Mouse (Mus musculus): ENCODE measurements around the gene Timp2. TPM values are rescaled to one million over a fixed set of nuclear protein-coding genes. Genes with fewer than 3 reads are reported as not detected.

Timp2 gene
- total RNA-seq, 2 experiments from 2014 or later: 255 to 337 TPM

DNA sequence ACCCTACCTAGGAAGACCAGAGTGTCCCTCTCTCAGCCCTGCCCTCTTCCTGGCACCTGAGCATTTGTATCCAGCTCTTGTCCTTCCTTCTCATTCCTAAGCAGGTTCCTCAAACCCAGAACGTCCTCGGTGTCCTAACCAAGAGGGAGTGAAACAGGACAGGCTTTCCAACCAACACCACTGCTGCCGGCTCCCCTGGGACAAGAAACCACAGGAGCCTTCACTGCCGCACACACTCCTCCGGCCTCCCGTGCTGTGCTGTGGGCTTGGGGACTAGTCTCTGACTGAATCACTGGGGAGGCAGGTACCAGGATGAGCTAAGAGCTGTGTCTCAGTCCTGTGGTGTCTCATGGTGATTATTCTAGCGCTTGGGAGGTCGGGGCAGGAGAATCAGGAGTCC, 14.1 kb upstream of the Timp2 start:
- DNase-seq (ENCODE audit: low spot score in 2 of 2): no peak

DNA sequence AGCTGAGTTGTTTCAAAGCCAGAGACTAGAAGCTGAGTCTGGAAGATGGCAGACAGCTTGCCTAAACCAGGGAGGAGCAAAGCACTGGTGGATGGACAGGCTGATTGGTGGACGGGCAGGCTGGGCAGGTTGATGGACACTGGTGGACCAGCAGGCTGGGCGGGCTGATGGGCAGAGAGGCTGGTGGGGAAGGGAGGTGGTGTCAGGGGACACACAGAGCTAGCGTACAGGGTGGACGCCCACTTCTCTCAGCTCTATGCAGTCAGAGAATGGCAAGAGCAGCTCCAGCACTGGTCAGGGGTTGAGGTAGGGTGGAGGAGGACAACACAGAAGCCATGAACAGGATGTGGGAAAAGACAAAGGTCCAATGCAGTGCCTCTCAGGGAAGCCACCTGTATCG, 13.7 kb upstream of the Timp2 start:
- DNase-seq (ENCODE audit: low spot score in 2 of 2): no peak

DNA sequence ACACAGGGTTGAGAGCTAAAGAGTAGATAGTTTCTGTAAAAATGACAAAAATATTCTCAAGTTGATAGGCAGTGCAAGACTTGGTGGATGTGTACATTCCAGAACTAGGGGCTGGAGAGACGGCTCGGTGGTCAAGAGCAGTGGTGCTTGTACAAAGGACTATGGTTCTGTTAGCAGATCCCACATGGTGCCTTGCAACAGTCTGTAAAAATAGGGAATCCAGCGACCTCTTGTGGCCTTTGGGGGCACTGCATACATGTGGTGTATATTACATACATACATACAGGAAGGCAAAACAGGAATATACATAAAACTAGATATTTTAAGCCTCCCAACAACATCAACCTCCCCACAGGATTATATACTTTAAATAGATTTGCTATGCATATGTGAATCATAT, 12.8 kb upstream of the Timp2 start:
- no peak for DNase-seq (ENCODE audit: low spot score in 2 of 2)

DNA sequence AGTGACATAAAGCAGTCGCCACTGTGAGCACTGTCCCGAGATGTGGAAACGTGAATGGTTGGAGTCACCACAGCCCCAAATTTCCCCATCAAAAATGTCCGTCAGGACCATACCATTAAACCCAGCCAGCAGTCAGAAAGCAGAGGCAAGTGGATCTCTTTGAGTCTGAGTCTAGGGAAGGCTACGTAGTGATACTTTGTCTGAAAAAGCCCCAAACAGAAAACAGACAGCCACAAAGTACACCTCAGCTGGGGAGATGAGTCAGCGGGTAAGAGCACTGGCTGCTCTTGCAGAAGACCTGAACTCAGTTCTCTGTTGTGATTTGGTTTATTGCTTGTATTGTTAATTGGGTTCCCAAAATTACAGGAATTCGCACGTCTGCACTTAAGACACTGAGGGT, 11.0 kb upstream of the Timp2 start:
- no peak for DNase-seq (ENCODE audit: low spot score in 2 of 2)

DNA sequence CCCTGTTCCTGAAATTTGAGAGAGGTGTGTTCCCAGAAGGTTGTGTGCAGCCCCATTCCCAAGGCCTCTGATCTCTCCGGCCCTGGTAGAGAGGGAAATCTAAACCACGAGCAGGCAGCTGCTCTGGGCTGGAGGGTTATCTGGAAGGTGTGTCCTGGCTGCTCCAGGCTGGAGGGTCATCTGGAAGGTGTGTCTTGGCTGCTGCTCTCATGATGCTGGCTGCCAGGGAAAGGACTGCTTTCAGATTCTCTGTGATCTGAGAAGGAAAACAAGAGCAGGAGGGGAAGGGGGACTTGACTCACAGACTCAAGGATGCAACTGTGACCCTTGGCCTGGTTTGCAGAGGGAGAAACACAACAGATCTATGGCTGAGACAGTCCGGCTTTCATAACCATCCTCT, 10.6 kb upstream of the Timp2 start:
- DNase-seq (ENCODE audit: low spot score in 2 of 2): no peak

DNA sequence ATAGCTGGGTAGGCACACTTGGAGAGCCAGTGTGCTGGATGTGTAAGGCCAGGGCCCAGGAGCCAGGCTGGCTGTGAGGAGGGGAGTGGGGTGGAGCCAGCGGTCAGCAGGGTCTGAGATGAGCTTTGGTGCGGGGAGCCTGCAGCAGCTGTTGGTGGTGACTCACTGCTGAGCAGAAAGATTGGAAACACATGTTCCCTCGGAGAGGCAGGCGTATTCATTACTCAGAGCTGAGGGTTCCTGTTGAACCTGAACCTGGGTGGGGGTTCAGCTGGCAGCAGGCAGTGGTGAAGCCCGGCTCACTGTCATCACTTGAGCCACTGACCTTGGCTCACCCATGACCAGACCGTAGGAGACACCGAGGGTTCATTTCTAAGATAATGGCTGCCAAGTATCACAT, 9.6 kb upstream of the Timp2 start:
- DNase-seq (ENCODE audit: low spot score in 2 of 2): no peak

DNA sequence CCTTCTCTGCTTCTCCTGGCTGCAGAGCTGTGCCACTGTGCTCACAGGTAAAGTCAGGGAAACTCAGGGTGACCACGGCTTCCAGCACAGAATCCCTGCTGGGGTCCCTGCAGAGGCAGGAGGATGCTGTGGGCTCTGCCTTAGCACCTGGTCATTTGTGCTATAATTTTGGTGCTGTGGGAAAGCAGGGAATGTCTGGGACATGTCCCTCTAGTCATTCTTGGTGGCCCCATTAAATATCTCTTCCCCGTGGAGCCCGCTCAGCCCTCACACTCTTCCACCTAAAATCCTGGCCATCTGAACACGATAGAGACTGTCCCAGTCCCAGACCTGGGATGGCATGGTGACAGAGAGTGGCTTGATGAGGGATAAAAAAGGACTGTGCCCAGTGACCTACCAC, 8.5 kb upstream of the Timp2 start:
- DNase-seq (ENCODE audit: low spot score in 2 of 2): no peak

DNA sequence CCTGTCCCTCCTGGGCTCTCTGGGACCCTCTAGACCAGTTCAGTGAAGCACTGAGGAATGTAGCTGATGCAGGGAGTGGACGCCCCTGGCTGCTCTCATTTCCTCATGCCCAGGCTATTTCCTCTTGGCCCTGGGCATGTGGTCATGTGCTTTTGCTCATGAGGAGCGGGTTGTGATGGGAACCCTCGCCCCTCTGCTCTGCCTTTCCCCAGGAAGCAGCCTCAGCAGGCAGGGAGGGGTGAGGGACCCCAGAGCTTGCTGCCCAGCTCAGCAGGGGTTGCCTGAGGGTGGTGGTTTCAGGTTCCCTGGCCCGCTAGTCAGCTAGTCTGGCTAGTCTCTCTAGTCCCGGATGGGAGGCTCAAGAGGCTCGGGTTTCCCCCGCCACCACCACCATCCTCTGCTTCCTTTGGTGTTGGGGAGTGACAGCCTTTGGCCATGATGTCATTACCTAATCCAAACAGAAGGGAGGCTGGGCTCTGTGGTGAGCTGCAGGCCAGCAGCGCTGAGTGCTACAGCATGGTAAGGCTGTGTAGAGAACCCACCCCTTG, 7.5 kb upstream of the Timp2 start:
- DNase-seq (ENCODE audit: low spot score in 2 of 2): no peak

DNA sequence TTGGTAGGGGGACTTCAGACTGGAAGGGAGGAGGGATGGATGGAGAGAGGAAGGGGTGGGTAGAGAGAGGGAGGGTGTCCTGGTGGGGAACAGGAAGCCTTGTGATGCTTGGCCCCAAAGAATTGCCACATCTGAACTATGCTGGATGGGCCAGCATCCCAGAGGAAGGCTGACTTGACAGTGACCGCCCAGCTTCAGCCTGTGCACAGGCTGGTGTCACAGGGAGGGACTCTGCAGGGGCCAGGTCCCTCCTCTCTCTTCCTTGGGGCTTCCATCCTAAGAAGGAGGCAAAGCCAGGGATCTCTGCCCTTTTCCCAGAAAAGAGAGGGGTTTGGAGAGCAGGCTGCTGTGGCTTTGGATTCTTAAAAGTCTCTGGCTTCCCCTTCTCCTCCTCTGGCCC, 7.0 kb upstream of the Timp2 start:
- no peak for DNase-seq (ENCODE audit: low spot score in 2 of 2)

DNA sequence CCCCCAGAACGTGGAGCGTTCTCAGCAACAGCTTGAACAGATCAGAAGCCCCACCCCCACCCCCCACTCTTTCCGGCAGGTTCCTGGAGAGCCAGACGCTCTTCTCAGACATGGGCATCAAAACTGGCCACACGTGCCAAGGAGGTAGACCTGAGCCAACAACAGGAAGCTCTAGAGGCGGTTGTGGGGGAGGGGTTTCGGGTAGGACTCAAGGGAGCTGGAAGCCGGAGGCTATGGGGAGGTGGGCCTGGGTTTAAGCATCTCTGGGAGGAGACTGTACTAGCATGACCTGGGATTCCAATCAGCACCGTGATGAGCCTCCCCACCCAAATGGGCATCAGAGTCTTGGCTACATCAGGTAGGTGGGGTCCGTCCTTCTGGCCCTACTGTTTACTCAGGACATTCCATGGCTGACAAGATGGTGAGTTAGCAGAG, 5.4 kb upstream of the Timp2 start:
- peak in 1 of 2 experiments; percentile 49 for DNase-seq (ENCODE audit: low spot score in 2 of 2)

DNA sequence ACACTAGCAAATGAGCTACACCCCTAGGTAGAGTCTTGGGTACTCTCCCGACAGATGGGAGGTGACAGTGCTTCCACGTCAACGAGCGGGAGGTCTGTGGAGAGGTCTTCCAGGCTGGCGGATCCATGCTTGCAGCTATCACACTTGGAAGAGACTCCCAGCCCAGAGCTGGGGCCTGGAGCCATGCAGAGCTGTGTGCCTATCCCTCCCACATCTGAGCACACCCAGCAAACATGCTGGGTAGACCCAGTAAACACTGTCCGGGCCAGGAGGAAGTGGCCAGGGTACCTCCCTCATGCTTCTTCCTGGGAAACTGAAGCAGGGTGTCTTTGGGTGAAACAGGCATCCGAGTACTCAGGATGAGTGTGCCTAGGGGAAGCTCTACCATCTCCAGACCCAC, 5.0 kb upstream of the Timp2 start:
- DNase-seq (ENCODE audit: low spot score in 2 of 2): no peak

DNA sequence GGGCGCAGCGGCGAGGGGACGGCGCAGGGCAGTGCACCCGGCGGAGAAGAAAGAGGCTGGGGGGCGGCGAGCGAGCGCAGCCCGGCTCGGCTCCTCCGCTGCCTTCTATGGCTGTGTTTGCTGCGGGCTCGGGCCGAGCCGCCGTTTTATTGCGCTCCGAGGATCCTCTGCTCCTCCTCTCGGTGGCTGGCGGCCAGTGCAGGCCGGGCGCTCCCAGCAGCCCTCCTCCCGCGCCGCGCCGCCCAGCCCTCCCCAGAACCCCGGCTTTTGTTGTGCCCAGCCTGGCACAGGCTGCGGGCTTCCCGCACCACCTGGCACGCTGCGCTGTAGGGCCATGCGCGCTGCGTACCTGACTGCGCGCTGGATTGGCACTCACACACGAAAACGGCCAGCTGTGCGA, 335 bp downstream of the Timp2 start:
- peak; percentile 87 to 92 for DNase-seq (ENCODE audit: low spot score in 2 of 2)

DNA sequence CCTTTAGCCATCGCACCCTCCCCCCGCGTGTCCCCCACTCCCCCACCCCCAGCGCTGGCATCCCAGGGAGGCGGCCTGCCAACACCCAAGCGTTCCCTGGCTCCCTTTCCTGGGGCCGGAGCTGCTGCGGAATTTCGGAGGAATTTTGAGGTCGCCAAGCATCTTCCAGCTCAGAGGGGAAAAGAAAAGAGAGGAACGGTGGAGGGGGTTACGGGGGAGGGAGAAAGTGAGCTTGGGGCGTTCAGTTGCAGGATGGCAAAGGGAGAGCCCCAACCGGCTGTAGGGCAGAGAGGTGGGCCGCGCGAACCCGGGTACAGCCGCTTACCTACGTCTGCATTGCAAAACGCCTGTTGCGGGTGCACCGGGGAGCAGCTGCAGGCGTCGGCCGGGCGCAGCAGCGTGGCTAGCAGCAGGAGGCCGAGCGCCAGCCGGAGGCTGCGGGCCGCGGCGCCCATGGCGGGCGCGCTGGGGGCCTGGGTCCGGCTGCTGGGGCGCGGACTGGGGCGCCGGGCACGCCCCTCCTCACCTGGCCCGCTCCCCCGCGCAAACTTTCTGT, 826 bp downstream of the Timp2 start:
- DNase-seq (ENCODE audit: low spot score in 2 of 2): peak; percentile 60 to 72

DNA sequence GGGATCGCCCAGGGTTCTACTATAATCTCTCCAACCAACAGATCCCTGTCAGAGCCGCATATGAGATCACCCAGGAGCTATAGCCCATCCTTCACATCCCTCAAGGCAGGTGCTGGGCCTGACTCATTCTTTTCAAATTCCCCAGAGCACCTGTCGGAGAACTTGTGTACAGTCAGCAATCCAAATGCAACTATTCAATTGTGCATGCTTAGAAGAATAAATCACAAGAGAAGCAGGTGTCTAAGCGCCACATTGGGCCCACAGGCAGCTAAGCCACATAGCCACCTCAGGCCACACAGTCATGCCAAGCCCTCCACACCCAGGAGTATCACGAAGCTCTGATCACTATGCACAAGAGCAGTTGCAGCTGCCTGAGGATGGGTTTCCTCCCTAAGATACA, 6.0 kb downstream of the Timp2 start:
- no peak for DNase-seq (ENCODE audit: low spot score in 2 of 2)

DNA sequence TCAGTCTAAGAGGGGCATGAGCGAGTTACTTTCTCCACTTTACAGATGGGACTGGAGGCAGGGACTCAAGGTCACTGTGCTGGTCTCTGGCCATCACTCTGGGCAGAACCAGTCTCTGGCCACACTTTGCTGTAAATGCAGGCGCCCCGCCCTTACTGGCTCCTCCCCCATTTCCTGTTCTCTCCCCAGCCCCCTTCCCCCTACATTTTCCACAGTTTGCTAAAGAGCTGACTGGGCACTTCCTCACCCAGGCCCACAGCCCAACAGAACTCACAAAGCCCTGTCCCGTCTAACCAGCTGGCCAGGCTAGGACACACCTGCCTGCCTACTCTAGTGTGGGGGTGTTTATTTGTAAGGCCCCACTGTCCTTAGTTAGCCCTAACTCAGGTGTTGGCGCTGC, 6.7 kb downstream of the Timp2 start:
- DNase-seq (ENCODE audit: low spot score in 2 of 2): no peak

DNA sequence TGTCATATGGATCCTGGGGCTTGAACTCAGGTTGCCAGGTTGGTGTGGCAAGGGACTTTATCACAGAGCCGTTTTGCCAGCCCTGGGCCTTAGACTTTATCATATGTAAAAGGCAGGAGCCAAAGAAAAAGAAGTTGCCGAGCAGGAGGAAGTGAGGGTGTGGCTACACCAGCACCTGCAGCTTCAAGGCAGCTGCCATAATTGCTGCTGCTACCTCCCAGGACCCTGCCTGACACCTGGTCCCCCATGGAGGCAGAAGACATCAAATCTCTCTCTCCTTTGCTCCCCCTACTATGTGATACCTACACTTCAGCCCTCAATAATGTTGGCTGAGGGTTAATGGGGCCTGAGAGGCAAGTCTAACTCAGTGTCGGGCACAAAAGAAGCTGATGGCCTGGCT, 7.1 kb downstream of the Timp2 start:
- DNase-seq (ENCODE audit: low spot score in 2 of 2): no peak

DNA sequence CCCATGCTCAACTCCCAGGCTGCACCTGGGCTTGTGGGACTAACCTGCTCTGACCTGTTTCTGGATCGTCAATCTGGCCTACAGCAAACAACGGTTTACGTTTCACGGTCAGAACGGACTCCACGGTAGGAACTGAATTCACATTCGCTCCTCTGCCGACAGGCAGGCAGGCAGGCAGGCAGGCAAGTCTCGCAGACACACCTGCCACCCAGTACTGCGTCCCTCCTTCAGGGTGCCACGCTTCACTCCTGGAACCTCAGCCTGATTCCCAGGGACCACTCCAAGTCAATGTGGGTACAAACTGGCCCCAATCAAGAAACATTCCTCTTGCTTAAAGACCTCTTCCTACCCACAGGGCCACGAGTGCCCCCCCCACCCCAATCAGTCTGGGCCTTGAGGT, 7.6 kb downstream of the Timp2 start:
- DNase-seq (ENCODE audit: low spot score in 2 of 2): no peak

DNA sequence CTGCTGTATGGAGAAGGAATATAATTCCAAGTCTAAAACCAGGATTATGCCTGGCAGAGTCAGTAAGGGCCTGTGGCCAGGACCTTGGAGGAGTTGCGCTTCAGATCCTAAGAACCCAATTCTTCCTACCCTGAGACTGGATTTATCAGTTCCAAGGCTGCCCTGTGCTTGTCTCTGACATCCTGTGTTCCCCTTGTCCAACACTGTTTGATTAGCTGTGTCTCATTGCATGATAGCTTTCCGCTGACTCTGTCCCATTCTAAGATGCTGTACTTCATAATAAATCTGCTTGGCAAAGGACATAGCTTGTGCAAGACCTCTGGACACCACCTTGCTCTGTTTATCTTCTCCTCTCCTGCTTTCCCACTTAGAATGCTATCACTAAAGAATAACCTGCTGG, 8.1 kb downstream of the Timp2 start:
- no peak for DNase-seq (ENCODE audit: low spot score in 2 of 2)

DNA sequence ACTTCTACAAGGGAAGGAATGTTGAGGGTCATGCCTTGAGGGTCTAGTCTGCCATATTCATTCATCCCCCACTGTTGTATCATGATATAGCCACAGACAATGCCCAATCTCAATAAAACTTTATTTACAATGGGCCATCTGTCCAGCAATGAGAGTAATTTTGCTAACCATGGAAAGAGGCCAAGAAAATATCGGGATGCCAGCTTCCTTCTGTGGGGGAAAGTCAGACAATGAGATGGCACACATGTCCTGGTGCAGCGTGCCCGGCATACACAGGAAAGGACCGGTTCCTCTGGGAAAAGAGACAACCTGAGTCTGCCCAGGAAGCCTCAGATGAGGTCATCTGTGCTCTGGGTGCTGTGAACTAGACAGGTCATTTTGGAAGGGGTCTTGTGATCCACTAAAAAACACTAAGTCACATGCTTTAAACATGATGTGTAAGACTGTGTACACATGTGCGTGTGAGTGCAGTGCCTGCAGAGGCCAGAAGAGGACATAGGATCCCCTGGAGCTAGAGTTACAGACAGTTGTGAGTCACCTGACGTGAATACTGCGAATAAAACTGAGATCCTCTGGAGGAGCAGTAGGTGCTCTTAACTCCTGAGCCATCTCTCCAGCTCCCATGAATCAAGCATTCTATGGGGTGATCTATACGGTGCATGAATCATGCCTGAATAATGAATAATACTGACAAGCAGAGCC, 9.0 kb downstream of the Timp2 start:
- no peak for DNase-seq (ENCODE audit: low spot score in 2 of 2)

DNA sequence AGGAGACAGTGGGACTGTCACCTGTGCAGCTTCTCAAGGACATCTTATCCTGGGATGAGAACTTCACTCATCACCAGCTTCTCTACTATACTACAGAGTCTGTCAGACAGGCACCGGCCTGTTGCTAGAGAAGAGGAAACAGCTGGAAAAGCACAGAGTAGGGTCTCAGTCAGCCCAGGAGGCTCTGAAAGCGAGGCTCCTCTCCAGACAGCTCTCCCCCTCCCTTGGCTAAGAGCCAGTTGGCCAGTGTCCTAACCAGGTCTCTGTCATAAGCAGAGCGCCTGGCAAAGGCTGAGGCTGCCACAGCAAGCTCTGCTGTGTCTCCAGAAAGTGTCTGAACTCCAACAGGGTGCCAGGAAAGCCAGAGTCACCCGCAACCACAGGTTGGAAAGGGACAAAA, 9.8 kb downstream of the Timp2 start:
- peak; percentile 64 to 74 for DNase-seq (ENCODE audit: low spot score in 2 of 2)

DNA sequence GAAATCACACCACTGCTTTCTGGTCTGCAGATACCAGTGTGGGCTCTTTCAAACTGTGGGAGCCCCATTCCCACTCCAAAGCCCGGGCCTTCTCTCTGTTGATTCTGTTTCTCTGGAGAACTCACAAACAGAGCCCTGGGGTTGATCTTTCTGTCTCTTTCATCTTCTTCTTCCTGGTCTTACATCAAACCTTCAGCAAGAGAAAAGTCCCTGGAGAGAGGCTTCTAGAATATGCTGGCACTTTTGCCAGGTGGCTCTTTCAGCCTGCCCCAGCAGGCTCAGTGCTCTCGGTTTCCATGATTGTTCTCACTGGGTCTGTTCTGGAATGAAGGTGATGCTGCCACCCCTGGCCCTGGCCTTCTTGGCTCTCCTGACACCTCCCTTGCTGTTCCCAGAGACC, 11.9 kb downstream of the Timp2 start:
- DNase-seq (ENCODE audit: low spot score in 2 of 2): no peak

DNA sequence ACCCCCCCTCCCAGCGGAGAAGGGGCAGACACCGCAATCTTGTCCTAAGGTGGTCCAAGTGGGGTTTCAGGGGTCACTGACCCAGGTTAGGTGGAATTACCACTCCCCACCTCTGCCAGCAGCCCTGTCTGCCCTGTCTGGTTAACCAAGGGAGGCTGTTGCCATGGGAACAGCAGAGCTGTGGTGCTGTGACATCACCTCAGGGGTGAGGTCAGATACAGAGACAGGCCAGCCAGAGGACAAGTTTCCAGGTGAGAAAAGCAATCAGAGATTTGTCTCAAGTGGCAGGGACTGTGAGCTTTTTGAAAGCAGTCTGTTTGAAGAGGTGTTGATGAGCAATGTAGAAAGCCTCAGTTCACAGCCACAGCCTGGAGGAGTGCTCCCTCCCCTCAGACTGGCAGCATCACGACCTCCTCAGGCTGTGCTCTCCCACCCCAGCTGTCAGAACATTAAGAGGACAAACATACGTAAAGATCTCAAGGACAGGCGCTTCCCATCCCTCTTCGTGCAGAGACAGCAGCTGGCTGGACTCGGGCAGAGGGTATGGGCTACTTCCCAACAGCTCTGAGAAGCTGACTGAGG, 13.0 kb downstream of the Timp2 start, which contains the start of gene Cep295nl:
TSS of gene Cep295nl (minus strand) at position 101 of the 582 bp plus-strand sequence.
- DNase-seq (ENCODE audit: low spot score in 2 of 2): no peak

All from layer of hippocampus, postnatal 10 days (tissue).